Mouse (Mus musculus) midbrain, embryonic 10.5 days (tissue): Measurements from ENCODE around the gene Tut1. TPM values are rescaled to one million over a fixed set of nuclear protein-coding genes. Genes with fewer than 3 reads are reported as not detected.
A peak's percentile ranks its signal among the peaks of the same experiment; 100 is the strongest.

Experiments
- DNase-seq: peaks from one replicate; pipeline ENCODE4 v3.0.0-alpha.2; 2017; ENCODE audit warnings: low spot score
- H3K27ac ChIP-seq: fragments of 300-500 bp; sonication (generic); replicated peaks from 2 replicates; pipeline ENCODE4 v1.5.1; 2016; ENCODE audit warnings: mild to moderate bottlenecking
- H3K27me3 ChIP-seq: fragments of 300-500 bp; sonication (generic); 2 replicates; pipeline ENCODE4 v1.6.1; 2016; ENCODE audit warnings: low read depth, mild to moderate bottlenecking; ENCODE audit not compliant: poor library complexity, severe bottlenecking
- H3K36me3 ChIP-seq: fragments of 300-500 bp; sonication (generic); 2 replicates; pipeline ENCODE4 v1.6.1; 2016; ENCODE audit warnings: mild to moderate bottlenecking, moderate library complexity
- H3K4me1 ChIP-seq: fragments of 300-500 bp; sonication (generic); 2 replicates; pipeline ENCODE4 v1.6.1; 2016
- H3K4me3 ChIP-seq: fragments of 300-500 bp; sonication (generic); 2 replicates; pipeline ENCODE4 v1.5.1; 2016; ENCODE audit warnings: mild to moderate bottlenecking, moderate library complexity
- H3K9me3 ChIP-seq: fragments of 300-500 bp; sonication (generic); replicated peaks from 2 replicates; pipeline ENCODE4 v1.6.1; 2016; ENCODE audit warnings: mild to moderate bottlenecking
- WGBS: fragments of 180-500 bp; shearing (Covaris S2); methylation state at CpG from one replicate; pipeline ENCODE4 v1.1.7; 2016; 5-methylcytosine and 5-hydroxymethylcytosine counted together
- polyA plus RNA-seq: library from polyadenylated mRNA; unstranded; fragments of >200 nt; fragmentation: Nextera tagmentation; extraction: Ambion mirVana; gene quantifications from 2 replicates; pipeline ENCODE4 v1.2.1, GENCODE M21; 2016

The Tut1 gene
- polyA plus RNA-seq, 1 experiment from 2014 or later: 36.5 TPM

GRCm38 (mm10) chr19:8989567-8990431 is 36.2 kb downstream of the Tut1 start:
- H3K27me3 ChIP-seq: peaks cover 61% of the 10 kb centered on the region
- under 1% methylated on average over 53 of the region's 53 CpGs for WGBS
- H3K36me3 ChIP-seq: no peaks in the 10 kb centered on the region
- no peaks in the 10 kb centered on the region for H3K9me3 ChIP-seq
- H3K4me3 ChIP-seq: peak overlapping the region; percentile 70
- H3K4me1 ChIP-seq: peaks cover 46% of the 10 kb centered on the region
- DNase-seq: peak; percentile 63
- H3K27ac ChIP-seq: peak overlapping the region; percentile 78

- DNase-seq: no peak
- H3K9me3 ChIP-seq: no peaks in the 10 kb centered on the region
- 20% methylated on average over 15 of the region's 15 CpGs for WGBS
- peak overlapping the region; percentile 70 for H3K4me3 ChIP-seq
- peaks cover 61% of the 10 kb centered on the region for H3K27me3 ChIP-seq
- H3K4me1 ChIP-seq: peaks cover 40% of the 10 kb centered on the region
- peak overlapping the region; percentile 78 for H3K27ac ChIP-seq
- H3K36me3 ChIP-seq: no peaks in the 10 kb centered on the region
Observed at GRCm38 (mm10) chr19:8990432-8991102, 36.9 kb downstream of the Tut1 start.

- peaks cover 57% of the 10 kb centered on the region for H3K27me3 ChIP-seq
- no peaks in the 10 kb centered on the region for H3K36me3 ChIP-seq
- no peak for DNase-seq
- 62% methylated on average over 4 of the region's 4 CpGs for WGBS
- no peaks in the 10 kb centered on the region for H3K9me3 ChIP-seq
- H3K4me1 ChIP-seq: peaks cover 40% of the 10 kb centered on the region
- no peak overlapping the region for H3K27ac ChIP-seq
- no peak overlapping the region for H3K4me3 ChIP-seq
Observed at GRCm38 (mm10) chr19:8991245-8991870, 37.7 kb downstream of the Tut1 start.

- Histone ChIP-seq H3K36me3 (no peaks in the 10 kb centered on the region), H3K9me3 (no peaks in the 10 kb centered on the region), H3K4me3 (peak overlapping the region; percentile 9; the same call in 1 of the 2 replicates), H3K4me1 (peaks cover 40% of the 10 kb centered on the region), H3K27ac (peak overlapping the region; percentile 46), H3K27me3 (peaks cover 56% of the 10 kb centered on the region)
- no peak for DNase-seq
- WGBS: 81% methylated on average over 13 of the region's 13 CpGs
Observed at GRCm38 (mm10) chr19:8991871-8992735, 38.5 kb downstream of the Tut1 start.

GRCm38 (mm10) chr19:8992769-8993624 is 39.4 kb downstream of the Tut1 start:
- DNase-seq: peak; percentile 65
- H3K9me3 ChIP-seq: no peaks in the 10 kb centered on the region
- WGBS: 36% methylated on average over 12 of the region's 12 CpGs
- H3K36me3 ChIP-seq: no peaks in the 10 kb centered on the region
- H3K4me3 ChIP-seq: peak overlapping the region; percentile 9; the same call in 1 of the 2 replicates
- H3K4me1 ChIP-seq: peaks cover 41% of the 10 kb centered on the region
- peaks cover 48% of the 10 kb centered on the region for H3K27me3 ChIP-seq
- H3K27ac ChIP-seq: peak overlapping the region; percentile 46

GRCm38 (mm10) chr19:8993625-8993912 is 39.9 kb downstream of the Tut1 start:
- 58% methylated on average over 2 of the region's 2 CpGs for WGBS
- H3K4me3 ChIP-seq: no peak overlapping the region
- H3K27ac ChIP-seq: no peak overlapping the region
- DNase-seq: no peak
- no peaks in the 10 kb centered on the region for H3K36me3 ChIP-seq
- H3K27me3 ChIP-seq: peaks cover 42% of the 10 kb centered on the region
- H3K4me1 ChIP-seq: peaks cover 36% of the 10 kb centered on the region
- no peaks in the 10 kb centered on the region for H3K9me3 ChIP-seq

GRCm38 (mm10) chr19:8994813-8995607 is 41.4 kb downstream of the Tut1 start:
- 87% methylated on average over 10 of the region's 10 CpGs for WGBS
- H3K27me3 ChIP-seq: peaks cover 28% of the 10 kb centered on the region
- H3K4me3 ChIP-seq: no peak overlapping the region
- H3K9me3 ChIP-seq: no peaks in the 10 kb centered on the region
- H3K27ac ChIP-seq: no peak overlapping the region
- no peak for DNase-seq
- peaks cover 21% of the 10 kb centered on the region for H3K4me1 ChIP-seq
- no peaks in the 10 kb centered on the region for H3K36me3 ChIP-seq

GRCm38 (mm10) chr19:8996601-8997000 is 43.0 kb downstream of the Tut1 start:
- Histone ChIP-seq H3K36me3 (no peaks in the 10 kb centered on the region), H3K9me3 (no peaks in the 10 kb centered on the region), H3K27me3 (peaks cover 12% of the 10 kb centered on the region), H3K27ac (no peak overlapping the region), H3K4me3 (no peak overlapping the region), H3K4me1 (peaks cover 10% of the 10 kb centered on the region; the same call in 1 of the 2 replicates)
- 93% methylated on average over 6 of the region's 6 CpGs for WGBS
- DNase-seq: no peak

GRCm38 (mm10) chr19:8997546-8997945 is 43.9 kb downstream of the Tut1 start:
- 74% methylated on average over 4 of the region's 4 CpGs for WGBS
- no peak for DNase-seq
- no peak overlapping the region for H3K4me3 ChIP-seq
- 0 out of 2 replicates have a peak, but pooled peaks cover 3% of the 10 kb centered on the region for H3K27me3 ChIP-seq
- H3K27ac ChIP-seq: no peak overlapping the region
- peaks cover 6% of the 10 kb centered on the region; the same call in 1 of the 2 replicates for H3K4me1 ChIP-seq
- H3K9me3 ChIP-seq: no peaks in the 10 kb centered on the region
- H3K36me3 ChIP-seq: no peaks in the 10 kb centered on the region

GRCm38 (mm10) chr19:8998546-8998945 is 44.9 kb downstream of the Tut1 start:
- Histone ChIP-seq H3K4me3 (no peak overlapping the region), H3K27ac (no peak overlapping the region), H3K9me3 (no peaks in the 10 kb centered on the region), H3K27me3 (no peaks in the 10 kb centered on the region), H3K36me3 (no peaks in the 10 kb centered on the region), H3K4me1 (0 out of 2 replicates have a peak, but pooled peaks cover 3% of the 10 kb centered on the region)
- DNase-seq: no peak
- WGBS: 87% methylated on average over 6 of the region's 6 CpGs

GRCm38 (mm10) chr19:8999223-8999622 is 45.6 kb downstream of the Tut1 start:
- 96% methylated on average over 4 of the region's 4 CpGs for WGBS
- no peaks in the 10 kb centered on the region for H3K27me3 ChIP-seq
- H3K9me3 ChIP-seq: no peaks in the 10 kb centered on the region
- H3K36me3 ChIP-seq: no peaks in the 10 kb centered on the region
- 0 out of 2 replicates have a peak, but pooled peaks cover 3% of the 10 kb centered on the region for H3K4me1 ChIP-seq
- no peak overlapping the region for H3K4me3 ChIP-seq
- H3K27ac ChIP-seq: no peak overlapping the region
- no peak for DNase-seq
